Mouse (Mus musculus) CD4-positive, CD25-positive, alpha-beta regulatory T cell, adult 4 months (primary cell): ENCODE measurements around the gene Robo4. TPM values are rescaled to one million over a fixed set of nuclear protein-coding genes. Genes with fewer than 3 reads are reported as not detected.

ENCODE experiments used
- ATAC-seq: one replicate; pipeline ENCODE4 v1.8.0; 2017
- polyA plus RNA-seq, 2 experiments: library from polyadenylated mRNA; unstranded; fragments of 100-300 nt; shearing (Covaris generic); gene quantifications; one replicate each; pipeline ENCODE4 v1.2.1; 2017

Gene Robo4
- polyA plus RNA-seq, 2 experiments from 2014 or later = not detected

DNA sequence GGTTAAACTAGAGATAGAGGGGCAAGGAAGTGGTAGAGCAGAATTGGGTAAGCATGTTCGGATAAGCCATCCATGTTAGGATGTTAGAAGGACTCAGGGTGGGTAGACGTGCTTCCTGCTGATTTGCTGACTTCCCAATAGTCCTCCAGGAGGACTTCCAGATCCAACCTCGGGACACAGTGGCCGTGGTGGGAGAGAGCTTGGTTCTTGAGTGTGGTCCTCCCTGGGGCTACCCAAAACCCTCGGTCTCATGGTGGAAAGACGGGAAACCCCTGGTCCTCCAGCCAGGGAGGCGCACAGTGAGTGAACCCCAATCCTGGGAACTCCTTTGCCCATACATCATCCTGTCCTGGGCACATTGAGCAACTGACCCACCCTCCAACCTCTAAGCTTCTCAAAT is 1.3 kb downstream of the Robo4 start:
- ATAC-seq = no peak

DNA sequence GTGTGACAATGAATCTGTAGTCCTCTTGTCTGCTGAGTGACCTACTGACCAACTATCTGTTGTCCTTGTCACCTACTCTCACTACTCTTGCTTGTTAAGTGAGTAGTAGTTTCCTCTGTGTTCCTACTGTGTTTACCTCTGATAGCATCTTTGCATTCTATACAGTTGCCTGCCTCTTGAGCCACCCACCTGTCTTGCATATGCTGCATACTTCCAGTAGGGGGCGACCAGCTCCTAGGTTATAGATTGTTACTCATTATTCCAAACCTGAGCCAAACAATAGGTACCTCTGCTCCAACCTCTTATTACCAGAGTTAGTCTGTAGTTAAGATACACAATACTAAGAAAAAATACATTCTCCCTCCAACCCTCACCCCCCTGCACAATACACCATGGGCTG is 4.7 kb downstream of the Robo4 start:
- peak; percentile 89 for ATAC-seq

DNA sequence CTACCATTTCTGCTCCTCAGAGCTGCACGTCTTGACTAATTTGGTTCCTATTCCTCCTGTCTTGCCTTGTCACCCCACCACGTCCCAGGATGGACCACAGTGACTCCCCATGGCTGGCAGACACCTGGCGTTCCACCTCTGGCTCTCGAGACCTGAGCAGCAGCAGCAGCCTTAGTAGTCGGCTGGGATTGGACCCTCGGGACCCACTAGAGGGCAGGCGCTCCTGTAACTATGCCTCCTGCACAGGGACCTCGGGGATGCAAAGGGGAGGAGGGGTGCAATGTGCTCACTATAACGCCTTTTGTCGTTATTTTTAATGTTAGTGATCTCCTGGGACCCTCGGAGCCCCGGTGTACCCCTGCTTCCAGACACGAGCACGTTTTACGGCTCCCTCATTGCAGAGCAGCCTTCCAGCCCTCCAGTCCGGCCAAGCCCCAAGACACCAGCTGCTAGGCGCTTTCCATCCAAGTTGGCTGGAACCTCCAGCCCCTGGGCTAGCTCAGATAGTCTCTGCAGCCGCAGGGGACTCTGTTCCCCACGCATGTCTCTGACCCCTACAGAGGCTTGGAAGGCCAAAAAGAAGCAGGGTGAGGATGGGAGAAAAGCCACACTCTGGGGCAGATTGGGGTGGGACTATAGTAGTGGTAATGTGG is 6.3 kb downstream of the Robo4 start:
- no peak for ATAC-seq

DNA sequence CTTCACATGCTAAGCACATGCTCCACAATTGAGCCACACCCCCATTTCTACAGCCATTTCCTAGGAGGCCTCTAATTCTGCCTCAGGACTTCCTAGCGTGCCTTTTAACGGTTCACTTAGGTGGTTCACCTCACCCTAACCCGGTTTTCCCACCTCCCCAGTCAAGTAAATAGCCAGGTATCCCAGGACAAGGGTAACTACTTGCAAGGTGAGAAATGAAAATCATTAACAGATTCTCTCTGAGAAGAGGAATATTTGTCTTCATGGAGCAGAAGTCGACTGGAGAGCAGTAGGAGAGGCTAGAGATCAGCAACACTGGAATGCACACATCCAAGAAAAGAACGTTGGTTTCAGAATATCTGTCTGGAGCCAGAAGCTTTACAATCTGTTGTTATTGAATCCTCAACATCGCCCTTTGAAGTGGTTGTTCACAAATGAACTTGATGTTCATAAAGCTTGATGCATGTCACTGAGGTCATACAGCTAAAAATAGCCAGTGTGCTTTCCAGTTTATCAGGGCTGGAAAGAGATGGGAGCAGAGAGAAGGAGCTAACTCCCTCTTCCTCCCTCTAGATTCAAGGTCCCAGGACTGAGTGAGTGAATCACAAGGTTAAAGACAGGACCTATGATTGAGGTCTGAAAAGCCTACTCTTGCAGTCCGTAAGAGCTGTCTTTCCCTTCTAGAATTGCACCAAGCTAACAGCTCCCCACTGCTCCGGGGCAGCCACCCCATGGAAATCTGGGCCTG is 8.2 kb downstream of the Robo4 start:
- ATAC-seq = no peak

DNA sequence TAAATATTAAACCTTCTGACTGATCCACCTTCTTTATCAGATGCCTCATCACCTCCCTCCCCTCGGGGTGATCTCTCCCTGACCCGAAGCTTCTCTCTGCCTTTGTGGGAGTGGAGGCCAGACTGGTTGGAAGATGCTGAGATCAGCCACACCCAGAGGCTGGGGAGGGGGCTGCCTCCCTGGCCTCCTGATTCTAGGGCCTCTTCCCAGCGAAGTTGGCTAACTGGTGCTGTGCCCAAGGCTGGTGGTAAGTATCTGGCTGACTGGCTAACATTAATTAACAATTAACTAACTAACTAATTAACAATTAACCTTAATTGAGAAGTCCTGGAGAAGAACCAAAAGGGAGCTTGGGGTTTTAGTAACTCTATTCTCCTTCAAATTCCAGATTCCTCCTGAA is 11.3 kb downstream of the Robo4 start:
- ATAC-seq = no peak

DNA sequence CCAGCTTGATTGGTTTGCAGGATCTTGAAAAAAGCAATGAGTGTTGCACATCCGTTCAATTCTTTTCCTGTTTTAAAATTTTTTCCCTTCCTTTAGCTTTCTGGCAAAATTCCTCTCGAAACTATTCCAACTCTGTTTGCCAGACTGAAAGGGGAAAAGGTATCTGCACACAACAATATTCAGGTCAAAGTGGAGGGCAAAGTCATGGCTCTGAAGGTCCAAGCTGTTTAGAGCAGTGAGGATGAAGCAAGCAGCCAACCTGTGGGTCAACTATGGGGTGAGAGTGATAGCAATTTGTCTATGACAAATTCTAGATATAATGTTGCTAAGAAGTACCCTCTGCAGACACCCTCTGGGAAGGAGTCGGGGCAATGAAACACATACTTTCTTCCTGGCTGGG is 13.0 kb downstream of the Robo4 start:
- no peak for ATAC-seq

DNA sequence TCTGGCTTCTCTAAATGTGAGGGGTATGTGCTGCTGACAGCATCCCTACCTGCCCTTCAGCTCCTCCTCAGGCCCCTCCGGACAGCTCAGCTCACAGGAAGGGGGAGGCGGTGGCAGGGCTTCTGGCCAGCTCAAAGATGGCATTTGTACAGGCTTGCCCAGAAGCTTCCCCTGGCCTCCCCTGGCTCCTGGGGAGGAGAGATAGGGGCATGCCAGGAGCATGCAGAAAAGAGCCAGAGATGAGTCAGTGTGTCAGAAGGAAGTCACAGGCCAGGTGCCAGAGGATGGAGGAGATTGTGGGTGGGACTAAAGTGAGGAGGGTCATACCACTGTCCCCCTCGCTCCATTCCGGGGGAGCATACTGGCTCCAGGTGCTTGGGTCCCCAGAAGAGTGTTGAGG is 17.1 kb downstream of the Robo4 start:
- no peak for ATAC-seq

DNA sequence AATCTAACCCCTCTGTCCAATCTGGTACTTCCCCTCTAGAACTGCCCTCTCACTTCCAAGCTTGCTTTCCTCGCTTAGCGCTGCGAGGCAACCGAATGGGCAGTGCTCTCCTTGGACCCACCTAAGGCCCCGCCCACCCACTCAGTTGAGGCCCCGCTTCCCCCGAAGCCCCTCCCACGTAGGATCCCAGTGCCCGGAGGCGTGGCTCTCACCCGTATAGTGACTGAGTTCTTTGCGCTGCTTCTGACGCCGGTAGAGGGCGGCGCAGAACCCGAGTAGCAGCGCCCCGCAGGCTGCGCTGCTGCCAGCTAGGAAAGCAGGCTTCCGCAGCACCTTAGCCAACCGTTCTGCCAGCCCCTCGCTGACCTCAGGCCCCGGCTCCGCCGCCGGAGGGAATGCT is 19.0 kb downstream of the Robo4 start:
- ATAC-seq = peak; percentile 96

DNA sequence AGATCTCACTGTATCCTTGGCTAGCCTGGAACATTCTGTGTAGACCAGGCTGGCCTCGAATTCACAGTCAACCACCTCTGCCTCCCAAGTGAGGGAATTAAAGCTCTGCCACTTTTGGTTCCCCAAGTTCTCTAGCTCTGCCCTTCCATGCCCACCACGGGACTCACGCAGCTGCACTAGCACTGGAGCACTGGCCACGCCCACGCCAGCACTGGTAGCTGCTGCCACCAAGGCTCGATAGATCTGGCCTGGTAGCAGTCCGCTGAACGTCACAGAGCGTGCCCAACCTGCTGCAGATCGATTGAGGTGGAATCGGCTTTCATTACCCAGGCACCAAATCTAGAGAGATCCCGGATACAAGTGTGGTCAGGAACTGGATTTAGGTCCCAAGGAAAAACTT is 19.5 kb downstream of the Robo4 start:
- peak; percentile 31 for ATAC-seq

DNA sequence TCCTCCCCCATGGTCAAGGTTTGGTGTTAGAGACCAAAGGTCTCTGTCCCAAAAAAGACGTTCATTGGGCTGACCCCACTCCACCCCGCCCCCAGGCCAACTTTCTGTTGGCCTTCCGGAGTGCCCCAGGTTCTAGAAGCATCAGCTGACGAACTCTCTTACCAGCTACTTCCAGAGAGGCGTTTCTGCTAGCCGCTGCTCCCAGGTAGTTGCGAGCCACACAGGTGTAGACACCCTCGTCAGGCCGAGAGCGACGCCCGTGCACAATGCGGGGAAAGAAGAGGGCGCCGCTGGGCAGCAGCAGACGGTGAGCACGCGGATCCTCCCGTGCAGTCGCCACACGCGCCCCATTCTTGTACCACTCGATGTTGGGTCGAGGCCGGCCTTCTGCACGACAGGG is 27.6 kb downstream of the Robo4 start:
- ATAC-seq = no peak

DNA sequence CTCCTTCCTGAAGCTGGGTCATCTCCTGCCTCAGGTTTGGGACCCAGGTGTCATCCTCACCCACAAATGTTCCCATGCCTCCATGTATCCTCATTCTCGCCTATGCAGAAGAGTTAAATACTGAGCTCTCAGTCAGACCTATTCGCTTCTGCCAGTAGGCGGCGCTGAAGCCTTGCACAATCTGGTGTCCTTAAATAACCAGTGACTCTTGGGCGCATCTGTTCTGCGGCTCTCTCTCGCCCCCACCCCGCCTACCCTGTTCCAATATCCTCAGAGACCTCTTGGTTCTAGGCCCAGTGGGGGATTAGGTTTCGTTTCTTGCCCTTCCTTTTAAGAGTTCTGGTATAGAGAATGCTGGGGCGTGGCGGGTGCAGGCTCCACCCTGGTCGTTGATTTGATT is 28.9 kb downstream of the Robo4 start:
- ATAC-seq = peak; percentile 83

DNA sequence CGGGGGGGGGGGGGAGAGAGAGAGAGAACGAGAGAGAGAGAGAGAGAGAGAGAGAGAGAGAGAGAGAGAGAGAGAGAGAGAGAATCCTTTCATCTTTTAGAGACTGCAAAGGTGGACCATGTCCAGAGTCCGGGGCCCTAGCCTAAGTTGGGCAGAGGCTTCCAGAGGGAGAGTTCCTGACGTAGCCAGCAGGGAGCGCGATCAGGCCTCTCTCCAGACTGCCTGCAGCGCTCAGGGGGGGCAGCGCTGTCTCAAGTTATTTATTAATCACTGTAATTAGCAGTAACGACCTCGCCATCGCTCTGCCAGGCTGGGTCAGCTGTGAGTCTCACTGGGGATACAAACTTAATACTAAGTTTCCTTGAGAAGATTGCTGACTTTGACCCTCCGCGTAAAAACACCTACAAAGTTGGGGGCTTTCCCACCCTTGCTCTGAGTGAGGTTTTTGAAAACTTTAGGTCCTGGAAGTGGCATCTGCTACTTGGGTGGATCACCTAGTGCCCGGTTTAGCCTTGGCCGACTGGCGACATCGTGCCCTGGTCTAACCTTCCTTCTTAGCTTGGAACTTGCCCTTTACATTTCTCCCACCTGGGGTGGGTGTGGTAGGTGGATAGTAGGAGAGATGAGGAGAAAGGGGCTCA is 30.4 kb downstream of the Robo4 start:
- ATAC-seq = no peak

DNA sequence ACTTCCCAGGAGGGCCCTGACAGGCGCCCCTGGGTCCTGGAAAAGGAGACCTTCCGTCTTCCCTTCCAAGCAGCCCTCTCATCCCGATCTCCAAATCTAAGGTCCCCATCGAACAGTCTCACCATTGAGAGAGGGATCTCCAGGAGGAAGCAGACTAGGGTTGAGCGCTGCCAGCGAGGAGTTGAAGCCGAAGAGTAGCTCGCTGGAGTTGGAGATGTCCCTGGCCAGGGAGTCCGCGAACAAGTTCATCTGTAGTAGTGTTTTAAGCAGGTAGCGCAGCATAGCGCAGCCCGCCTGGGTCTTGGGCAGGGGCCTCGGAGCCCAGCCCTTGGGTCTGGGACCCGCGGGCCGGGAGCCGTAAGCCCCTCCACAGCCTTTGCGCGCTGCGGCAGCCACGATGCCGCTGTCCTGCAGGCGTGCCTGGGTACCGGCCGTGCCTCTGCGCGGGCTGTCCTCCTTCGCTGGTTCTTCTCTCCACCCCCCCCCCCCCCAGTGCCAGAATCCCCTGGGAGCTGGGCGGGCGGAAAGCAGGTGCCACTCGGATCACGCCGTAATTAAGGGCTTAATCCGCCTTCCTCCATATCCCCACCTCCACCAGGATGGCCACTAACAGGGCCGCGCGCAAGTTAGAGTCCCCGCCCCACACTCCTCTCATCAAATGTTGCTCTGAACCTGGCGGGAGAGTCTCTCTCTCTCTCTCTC is 31.2 kb downstream of the Robo4 start, which contains the start of gene Robo3:
Gene Robo3, minus strand, starts transcription at position 527 of the 702 bp plus-strand sequence.
- no peak for ATAC-seq

DNA sequence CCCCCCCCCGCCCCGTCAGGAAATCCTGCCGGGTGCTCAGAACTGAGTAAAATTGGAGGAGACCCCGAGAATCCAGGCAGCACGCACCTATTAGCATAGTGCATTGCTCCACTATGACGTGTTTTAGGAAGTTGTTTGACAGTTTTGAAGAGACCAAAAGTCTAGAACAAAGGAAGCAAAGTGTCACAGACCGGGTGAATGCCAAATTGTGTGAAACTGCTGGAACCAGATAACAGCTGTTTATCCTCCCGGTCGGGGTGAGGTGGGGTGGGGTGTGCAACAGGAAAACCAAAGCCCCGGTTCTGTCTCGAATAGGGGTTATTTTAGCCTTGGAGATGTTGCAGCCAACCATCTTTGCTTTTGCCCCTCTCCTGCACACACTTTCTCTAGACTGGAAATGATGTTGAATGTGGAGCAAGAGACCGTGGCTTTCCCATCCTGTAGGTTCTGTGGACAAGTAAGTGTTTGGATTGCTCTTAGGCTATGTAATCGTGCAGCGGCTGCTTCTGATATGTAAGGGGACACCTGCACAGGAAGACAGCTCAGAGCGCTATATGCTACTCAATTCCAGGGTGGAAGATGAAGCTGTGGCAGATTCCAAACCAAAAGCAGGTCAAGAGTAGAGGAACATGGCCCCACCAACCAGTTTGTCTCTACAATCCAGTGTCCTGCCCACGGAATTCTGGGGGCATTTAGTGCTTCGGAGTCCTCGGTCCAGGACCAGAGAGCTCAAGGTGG is 32.3 kb downstream of the Robo4 start:
- no peak for ATAC-seq

DNA sequence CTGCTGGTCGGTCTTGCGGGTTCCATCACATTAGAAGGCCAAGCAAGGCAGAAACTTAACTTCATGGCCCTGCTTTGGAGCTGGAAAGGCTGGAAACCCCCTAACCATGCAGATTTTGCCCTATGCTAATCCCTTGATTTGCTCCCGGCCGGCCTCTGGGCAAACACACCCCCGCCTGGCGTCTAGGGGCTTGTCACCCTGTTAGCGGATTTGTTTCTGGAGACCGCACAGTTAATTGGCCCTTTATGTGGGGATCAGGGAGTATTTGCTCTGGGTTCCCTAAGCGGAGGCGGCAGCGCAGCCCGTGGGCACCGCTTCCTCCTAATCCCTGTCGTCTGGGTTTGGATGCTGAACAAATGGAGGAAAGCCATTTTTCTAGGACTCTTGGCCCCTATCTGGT is 33.2 kb downstream of the Robo4 start:
- no peak for ATAC-seq

DNA sequence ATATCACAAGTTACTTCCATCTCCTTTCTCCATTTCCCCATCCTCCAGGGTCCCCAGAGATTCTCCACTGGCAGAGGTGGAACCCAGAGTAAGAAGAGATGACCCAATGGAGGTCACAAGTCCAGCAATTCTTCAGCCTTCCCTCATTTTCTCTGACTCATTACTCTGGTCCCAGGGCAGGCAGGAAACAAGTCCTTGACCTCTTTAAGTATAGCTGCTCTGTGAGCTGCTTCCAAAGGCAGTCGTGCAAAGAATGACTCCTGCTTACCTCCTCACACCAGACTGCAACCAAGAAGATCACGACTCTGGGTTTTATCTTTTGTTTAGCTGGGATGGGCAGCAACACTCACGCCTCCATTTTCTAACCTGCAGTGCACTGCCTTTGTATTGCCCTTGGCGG is 33.9 kb downstream of the Robo4 start:
- no peak for ATAC-seq

DNA sequence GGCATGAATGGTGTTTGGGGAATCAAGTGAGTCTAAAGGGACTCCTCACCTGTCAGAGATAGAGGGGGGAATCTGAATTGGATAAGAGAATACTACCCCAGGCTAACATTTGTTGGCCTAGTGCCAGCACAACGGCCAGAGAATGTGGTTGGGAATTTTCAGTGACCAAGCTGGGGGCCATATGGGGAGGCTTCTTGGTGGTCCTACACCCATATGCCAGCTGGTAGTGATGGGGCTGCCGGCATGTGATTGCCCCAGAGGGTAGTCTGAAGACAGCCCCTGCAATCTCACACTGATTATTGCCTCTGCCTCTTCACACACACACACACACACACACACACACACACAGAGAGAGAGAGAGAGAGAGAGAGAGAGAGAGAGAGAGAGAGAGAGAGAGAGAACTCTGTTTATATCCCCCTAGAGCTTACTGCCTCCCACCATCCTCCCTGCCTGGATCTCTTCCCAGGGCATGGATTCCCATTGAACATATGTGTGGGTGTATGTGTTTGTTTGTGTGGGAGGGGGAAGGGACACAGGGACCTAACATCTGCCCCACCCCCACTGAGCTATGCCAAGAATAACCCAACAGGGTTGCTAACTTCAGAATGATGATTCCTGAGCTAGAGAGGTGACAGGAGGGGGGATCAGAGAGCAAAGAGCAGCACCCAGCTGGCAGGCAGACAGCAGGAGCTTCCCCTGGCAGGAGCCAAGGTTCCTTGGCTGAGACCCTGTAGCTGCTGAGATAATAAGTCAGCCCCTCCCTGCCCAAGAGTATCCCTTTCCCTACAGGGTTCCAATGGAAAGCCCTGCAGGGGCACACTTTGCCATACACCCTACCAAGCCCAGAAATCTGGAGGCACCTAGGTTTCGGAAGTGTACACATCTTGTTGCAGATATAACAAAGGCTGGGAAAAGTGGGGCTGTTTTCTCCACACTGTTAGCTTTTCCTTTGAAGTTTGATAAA is 36.4 kb downstream of the Robo4 start:
- no peak for ATAC-seq

DNA sequence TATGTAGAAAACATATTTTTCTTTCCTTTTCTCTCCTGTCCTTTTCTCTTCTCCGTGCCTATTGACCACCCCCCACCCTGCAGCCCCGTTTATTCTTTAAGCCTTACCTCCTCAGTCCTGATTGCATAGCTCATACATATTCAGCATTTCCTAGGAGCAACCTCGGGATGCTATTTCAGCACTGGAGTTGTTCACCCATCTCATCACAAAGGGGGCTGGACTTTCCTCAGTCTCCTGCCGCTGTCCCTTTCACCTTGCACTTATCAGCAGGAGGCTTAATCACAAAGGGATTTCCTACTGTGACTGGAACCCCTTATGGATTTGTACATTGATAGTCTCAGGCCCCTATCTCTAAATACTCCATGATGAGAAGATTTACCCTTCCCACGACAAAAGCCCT is 50.7 kb downstream of the Robo4 start:
- no peak for ATAC-seq

DNA sequence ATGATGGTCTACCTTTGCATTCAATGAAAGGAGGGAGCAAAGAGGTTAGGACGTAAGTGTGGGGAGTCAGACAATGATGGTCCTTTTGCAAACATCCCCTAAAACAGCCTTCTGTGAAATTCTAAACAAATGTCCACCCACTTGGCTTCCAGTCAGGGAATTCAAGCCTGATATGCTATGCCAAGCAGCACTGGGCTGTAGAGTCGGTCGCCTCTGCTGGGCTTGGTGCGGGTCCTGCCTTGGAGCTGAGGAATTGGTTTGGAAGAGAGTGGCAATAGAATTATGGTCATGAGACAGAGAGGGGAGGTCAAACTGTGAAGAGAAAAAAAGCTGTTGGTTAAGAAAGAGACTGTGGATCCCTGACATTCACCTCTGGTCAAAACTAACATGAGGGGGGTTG is 51.6 kb downstream of the Robo4 start:
- ATAC-seq = no peak

DNA sequence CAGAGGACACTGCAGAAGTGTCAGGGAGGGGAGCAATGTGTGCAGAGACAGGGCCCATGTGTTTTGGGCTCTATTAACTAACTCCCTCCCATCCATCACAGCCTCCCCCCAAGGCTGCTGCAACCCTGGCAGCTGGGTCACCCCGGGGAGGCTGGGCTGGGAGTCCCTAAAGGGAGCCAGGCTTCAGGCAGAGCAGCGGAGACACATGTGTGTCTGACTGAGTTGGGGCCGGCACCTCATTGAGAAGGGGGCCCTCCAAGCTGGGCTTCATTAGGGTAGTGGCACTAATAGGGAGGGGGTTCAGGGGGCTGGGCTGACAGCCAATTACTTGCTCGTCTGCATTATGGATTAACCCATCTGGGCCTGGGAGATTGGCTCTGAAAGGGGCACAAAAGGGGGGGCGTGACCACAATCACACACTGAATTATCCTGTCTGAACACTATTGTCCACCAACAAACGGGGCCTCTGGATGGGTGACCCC is 52.4 kb downstream of the Robo4 start:
- no peak for ATAC-seq

DNA sequence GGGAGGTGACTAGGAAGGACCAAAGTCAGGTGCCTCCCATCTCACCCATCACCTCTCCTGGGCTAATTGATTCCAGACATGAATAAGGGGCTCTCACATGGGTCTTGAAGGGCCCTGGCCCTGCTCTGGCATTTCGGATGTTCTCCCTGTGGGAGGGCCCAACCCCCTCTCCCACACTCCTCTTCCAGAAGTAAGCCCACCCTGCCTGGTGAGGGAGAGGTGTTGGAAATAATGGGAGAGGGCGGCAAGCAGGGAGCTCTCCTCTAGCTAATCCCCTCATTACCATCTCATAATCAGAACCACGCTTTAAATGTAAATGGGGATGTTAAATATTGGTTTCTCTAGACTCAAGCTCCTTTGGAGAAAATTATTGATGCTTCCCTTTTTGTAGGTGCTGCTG is 53.3 kb downstream of the Robo4 start:
- no peak for ATAC-seq
